Mouse (Mus musculus) C2C12 (cell line): ENCODE data around the gene Nek9. TPM values are rescaled to one million over a fixed set of nuclear protein-coding genes. Genes with fewer than 3 reads are reported as not detected.

Experiments used
- H3K27me3 ChIP-seq: one replicate; pipeline ENCODE4 v1.6.1; 2011; ENCODE audit not compliant: control insufficient read depth, insufficient read depth, insufficient read length
- H3K36me3 ChIP-seq: one replicate; pipeline ENCODE4 v1.6.1; 2011; ENCODE audit not compliant: control insufficient read depth, insufficient read depth
- H3K4me3 ChIP-seq: one replicate; pipeline ENCODE4 v1.5.1; 2011; ENCODE audit warnings: mild to moderate bottlenecking, control low read depth; ENCODE audit not compliant: poor library complexity, insufficient read depth, severe bottlenecking
- H3K79me2 ChIP-seq: one replicate; pipeline ENCODE4 v1.6.1; 2011; ENCODE audit not compliant: control insufficient read depth, insufficient read depth
- H3K79me3 ChIP-seq: one replicate; pipeline ENCODE4 v1.6.1; 2011; ENCODE audit warnings: low read depth, control low read depth
- H3ac ChIP-seq: one replicate; pipeline ENCODE3; 2011; ENCODE audit warnings: low read depth; ENCODE audit not compliant: control insufficient read depth, insufficient read length
- CEBPB ChIP-seq: IDR thresholded peaks from one replicate; pipeline ENCODE4 v1.6.1; 2011; ENCODE audit warnings: low read depth, mild to moderate bottlenecking, control low read depth, moderate library complexity
- CTCF ChIP-seq: IDR thresholded peaks from one replicate; pipeline ENCODE4 v1.5.1; 2011; ENCODE audit not compliant: control insufficient read depth, insufficient read depth, insufficient read length
- FOSL1 ChIP-seq: IDR thresholded peaks from one replicate; pipeline ENCODE4 v1.8.0; 2011; ENCODE audit warnings: mild to moderate bottlenecking, low read length; ENCODE audit not compliant: poor library complexity, insufficient read depth, severe bottlenecking
- MAX ChIP-seq: IDR thresholded peaks from one replicate; pipeline ENCODE4 v1.6.1; 2011; ENCODE audit warnings: mild to moderate bottlenecking, control low read depth
- MYOD1 ChIP-seq: IDR thresholded peaks from one replicate; pipeline ENCODE4 v1.6.1; 2011; ENCODE audit warnings: low read depth; ENCODE audit not compliant: control insufficient read depth, insufficient read length
- MYOG ChIP-seq: IDR thresholded peaks from one replicate; pipeline ENCODE4 v1.6.1; 2011; ENCODE audit not compliant: control insufficient read depth, insufficient read length; ENCODE audit errors: extremely low read depth
- USF1 ChIP-seq: IDR thresholded peaks from one replicate; pipeline ENCODE4 v1.6.1; 2011; ENCODE audit warnings: low read depth, mild to moderate bottlenecking, control low read depth, moderate library complexity
- polyA plus RNA-seq: library from polyadenylated mRNA; unstranded; fragments of >200 nt; fragmentation: generic; extraction: Trizol; gene quantifications from one replicate; pipeline ENCODE4 v1.2.1, GENCODE M21; 2012; ENCODE audit warnings: missing spikeins

Nek9 gene
- polyA plus RNA-seq, 1 experiment, result 28.4 TPM

GRCm38 (mm10) chr12:85298127-85298834, 40.9 kb downstream of the Nek9 start:
- Histone ChIP-seq H3K27me3 (no peaks in the 10 kb centered on the region), H3K79me2 (no peaks in the 10 kb centered on the region), H3ac (no peak overlapping the region), H3K36me3 (peaks cover 41% of the 10 kb centered on the region), H3K4me3 (no peak overlapping the region), H3K79me3 (no peaks in the 10 kb centered on the region)
- TF ChIP-seq MYOG (no peak), USF1 (no peak), MYOD1 (no peak), CTCF (no peak), MAX (no peak), CEBPB (no peak)

DNA sequence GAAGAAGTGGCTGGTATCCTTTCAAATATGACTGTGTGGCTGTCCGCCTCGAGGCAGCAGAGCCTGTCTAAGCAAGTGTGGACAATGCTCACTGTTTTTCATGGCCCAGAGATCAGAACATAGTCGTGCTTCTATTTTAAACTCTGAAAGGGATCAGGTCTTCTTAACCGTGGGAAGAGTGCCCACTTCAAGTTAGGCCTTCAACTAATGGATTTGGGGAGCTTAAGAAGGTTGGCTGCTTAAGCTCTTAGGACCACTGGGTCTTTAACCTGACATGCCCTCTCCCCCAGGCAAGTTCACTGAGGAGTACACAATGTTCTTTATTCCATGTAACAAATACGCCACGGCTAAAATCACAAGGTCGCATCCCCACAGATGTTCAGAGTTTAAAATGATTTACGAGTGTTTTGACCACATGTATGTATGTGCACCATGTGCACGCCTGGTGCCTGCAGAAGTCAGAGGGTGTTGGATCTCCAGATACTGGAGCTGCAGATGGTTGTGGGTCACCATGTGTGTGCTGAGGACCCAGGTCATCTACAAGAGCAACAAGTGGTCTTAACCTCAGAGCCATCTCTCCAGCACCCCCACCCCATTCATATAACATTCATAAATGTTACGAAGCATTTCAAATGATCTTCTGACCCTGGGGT, 41.7 kb downstream of the Nek9 start:
- Histone ChIP-seq H3K36me3 (peaks cover 34% of the 10 kb centered on the region), H3K79me2 (no peaks in the 10 kb centered on the region), H3K79me3 (no peaks in the 10 kb centered on the region), H3K27me3 (no peaks in the 10 kb centered on the region), H3K4me3 (no peak overlapping the region), H3ac (no peak overlapping the region)
- TF ChIP-seq MAX, result no peak
- TF ChIP-seq FOSL1, result no peak
- no peak for TF ChIP-seq USF1
- no peak for TF ChIP-seq MYOG
- no peak for TF ChIP-seq CTCF
- TF ChIP-seq CEBPB, result no peak
- no peak for TF ChIP-seq MYOD1

DNA sequence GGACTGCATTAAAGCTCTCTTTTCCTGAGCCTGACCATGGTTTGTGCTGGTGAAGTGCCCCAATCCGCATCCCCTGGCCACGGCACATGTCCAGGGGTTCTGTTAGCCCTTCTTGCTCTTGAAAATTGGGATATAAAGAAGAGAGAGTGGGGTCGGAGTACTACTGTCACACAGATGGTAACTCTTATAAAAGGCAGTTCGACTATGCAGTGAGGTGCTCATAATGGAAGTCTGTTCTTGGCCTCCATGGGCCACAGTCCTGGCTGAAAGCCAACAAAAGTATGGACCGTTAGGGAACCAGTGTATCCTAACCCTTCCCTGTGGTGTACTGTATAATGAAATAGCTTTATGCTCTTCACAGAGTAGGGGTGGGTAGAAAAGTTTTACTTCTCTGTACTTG, 42.2 kb downstream of the Nek9 start:
- H3K36me3 ChIP-seq, result peaks cover 29% of the 10 kb centered on the region
- no peaks in the 10 kb centered on the region for H3K79me3 ChIP-seq
- no peaks in the 10 kb centered on the region for H3K27me3 ChIP-seq
- no peak for TF ChIP-seq MYOD1
- no peak for TF ChIP-seq FOSL1
- TF ChIP-seq CTCF, result no peak
- no peak for TF ChIP-seq MYOG
- no peak for TF ChIP-seq USF1
- TF ChIP-seq CEBPB, result no peak
- no peak for TF ChIP-seq MAX
- H3K79me2 ChIP-seq, result no peaks in the 10 kb centered on the region
- no peak overlapping the region for H3ac ChIP-seq
- H3K4me3 ChIP-seq, result no peak overlapping the region

DNA sequence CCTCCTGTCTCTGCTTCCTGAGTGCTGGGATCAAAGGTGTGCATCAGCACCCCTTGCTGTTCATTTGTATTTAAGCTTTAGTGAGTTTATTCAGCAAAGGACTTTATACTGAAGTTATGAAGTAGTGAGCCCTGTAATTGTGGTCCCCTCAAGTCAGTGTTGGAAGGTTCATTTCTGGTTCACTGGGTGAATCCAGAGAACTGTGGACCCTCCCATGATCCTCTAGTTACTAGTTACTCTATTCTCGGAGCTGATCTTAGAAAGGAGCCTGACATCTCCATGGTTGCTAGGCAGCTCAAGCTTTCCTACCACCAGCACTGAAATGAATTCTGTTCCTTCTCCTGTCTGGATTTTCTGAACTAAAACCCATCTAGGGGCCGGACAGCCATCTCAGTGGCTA, 43.7 kb downstream of the Nek9 start:
- no peak for TF ChIP-seq FOSL1
- no peak for TF ChIP-seq MAX
- TF ChIP-seq CTCF, result no peak
- TF ChIP-seq MYOD1, result no peak
- TF ChIP-seq CEBPB, result no peak
- no peak for TF ChIP-seq USF1
- no peak for TF ChIP-seq MYOG
- H3K27me3 ChIP-seq, result no peaks in the 10 kb centered on the region
- no peak overlapping the region for H3ac ChIP-seq

DNA sequence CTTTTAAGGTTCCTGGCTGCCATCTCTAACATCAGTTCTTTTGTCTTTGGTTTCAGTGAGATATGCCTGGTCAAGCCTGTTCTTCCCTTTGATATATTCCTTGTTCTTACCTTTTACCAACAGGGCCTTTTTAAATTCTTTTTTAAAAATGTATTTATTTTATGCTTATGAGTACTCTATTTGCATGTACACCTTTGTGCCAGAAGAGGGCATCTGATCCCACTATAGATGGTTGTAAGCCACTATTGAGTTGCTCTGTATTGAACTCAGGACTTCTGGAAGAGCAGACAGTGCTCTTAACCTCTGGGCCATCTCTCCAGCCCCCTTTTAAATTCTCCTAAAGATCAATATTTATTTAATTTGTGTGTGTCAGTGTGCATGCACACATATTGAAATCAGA, 46.3 kb downstream of the Nek9 start:
- H3K27me3 ChIP-seq, result no peaks in the 10 kb centered on the region
- TF ChIP-seq MYOG (no peak), CEBPB (no peak), MYOD1 (no peak), FOSL1 (no peak), CTCF (no peak), MAX (no peak), USF1 (no peak)
- no peaks in the 10 kb centered on the region for H3K36me3 ChIP-seq
- H3K4me3 ChIP-seq, result no peak overlapping the region
- H3K79me3 ChIP-seq, result no peaks in the 10 kb centered on the region
- no peaks in the 10 kb centered on the region for H3K79me2 ChIP-seq
- H3ac ChIP-seq, result no peak overlapping the region

More for the DNA sequence above, 43.7 kb downstream of the Nek9 start:
- H3K79me3 ChIP-seq, result no peaks in the 10 kb centered on the region
- H3K36me3 ChIP-seq, result peaks cover 15% of the 10 kb centered on the region
- H3K79me2 ChIP-seq, result no peaks in the 10 kb centered on the region
- H3K4me3 ChIP-seq, result no peak overlapping the region

- H3K79me2 ChIP-seq, result no peaks in the 10 kb centered on the region
- H3K79me3 ChIP-seq, result no peaks in the 10 kb centered on the region
- H3K27me3 ChIP-seq, result no peaks in the 10 kb centered on the region
- H3K36me3 ChIP-seq, result no peaks in the 10 kb centered on the region
- no peak overlapping the region for H3K4me3 ChIP-seq
- TF ChIP-seq MYOD1, result no peak
- TF ChIP-seq MYOG, result no peak
- TF ChIP-seq CEBPB, result no peak
- no peak for TF ChIP-seq FOSL1
- TF ChIP-seq CTCF, result no peak
- no peak for TF ChIP-seq USF1
- TF ChIP-seq MAX, result no peak
- H3ac ChIP-seq, result no peak overlapping the region
Measured at GRCm38 (mm10) chr12:85292288-85292687, 46.9 kb downstream of the Nek9 start.
